Mouse (Mus musculus) Patski (cell line): Measurements from ENCODE around the gene Il5. TPM values are rescaled to one million over a fixed set of nuclear protein-coding genes. Genes with fewer than 3 reads are reported as not detected.

Experiments
- ATAC-seq: fragments of 100-300 bp; one replicate; pipeline ENCODE4 v1.8.0; 2021
- CTCF ChIA-PET: fragments of 350-600 bp; sonication (Branson Sonifier 250); formaldehyde crosslinking; loops from one replicate; lab custom pipeline; 2022; ENCODE audit warnings: inconsistent platforms; lab: Charles Lee
- POLR2A ChIA-PET: fragments of 350-600 bp; sonication (Branson Sonifier 250); formaldehyde crosslinking; loops from one replicate; lab custom pipeline; 2022; ENCODE audit warnings: antibody characterized with exemption, inconsistent platforms; lab: Charles Lee
- DNase-seq: peaks from one replicate; pipeline ENCODE4 v3.0.0-alpha.2; 2011; ENCODE audit warnings: low read depth, low spot score
- H3K27me3 ChIP-seq: fragments of 371-371 bp; one replicate; pipeline ENCODE4 v1.5.1; 2021
- CTCF ChIP-seq: fragments of 100-300 bp; IDR thresholded peaks from one replicate; pipeline ENCODE4 v1.5.1; 2021
- in situ Hi-C: fragments of 300-500 bp; cut with MboI; formaldehyde crosslinking; loops from 3 replicates; pipeline ENCODE4 v1.11.1; 2018; ENCODE audit warnings: low pct_unique_long_range_greater_than_20kb, mixed read lengths
- polyA plus RNA-seq: library from polyadenylated mRNA; unstranded; gene quantifications from one replicate; pipeline ENCODE4 v1.2.3, GENCODE M21; 2021

Il5 gene
- polyA plus RNA-seq, 1 experiment from 2014 or later, result not detected

GRCm38 (mm10) chr11:53736771-53737572 lies 16.4 kb downstream of the Il5 start:
- ATAC-seq (peak; percentile 21), DNase-seq (no peak)
- in situ Hi-C loops, result loop anchor here (25.0 kb wide), 1 partner anchor 525 kb away; the partner anchor contains the start of gene Il3
- ChIA-PET CTCF (interaction anchor here (0.8 to 3.4 kb wide), 20 partner anchors 9 to 267 kb away, joined by 3 to 30 read pairs (median 4); partner anchors contain the start of genes Gm9837 and Rad50), POLR2A (interaction anchor here (0.7 kb wide), 1 partner anchor 101 kb away, joined by 4 read pairs; no protein-coding TSS in a partner anchor)
- TF ChIP-seq CTCF, result peak; percentile 66
- H3K27me3 ChIP-seq, result no peaks in the 10 kb centered on the region

GRCm38 (mm10) chr11:53737573-53737946 lies 17.0 kb downstream of the Il5 start:
- CTCF ChIA-PET, result interaction anchor here (0.8 to 3.4 kb wide), 20 partner anchors 10 to 267 kb away, joined by 3 to 30 read pairs (median 4); partner anchors contain the start of genes Gm9837 and Rad50
- DNase-seq (no peak), ATAC-seq (peak; percentile 47)
- POLR2A ChIA-PET, result interaction anchor here (0.6 to 0.7 kb wide), 2 partner anchors 102 to 201 kb away, joined by 3 to 4 read pairs; no protein-coding TSS in a partner anchor
- peak; percentile 66 for TF ChIP-seq CTCF
- no peaks in the 10 kb centered on the region for H3K27me3 ChIP-seq
- in situ Hi-C loops, result loop anchor here (25.0 kb wide), 1 partner anchor 525 kb away; the partner anchor contains the start of gene Il3

GRCm38 (mm10) chr11:53742353-53742752 lies 21.8 kb downstream of the Il5 start:
- no peak for TF ChIP-seq CTCF
- DNase-seq (no peak), ATAC-seq (no peak)
- CTCF ChIA-PET, result interaction anchor here (0.6 to 1.7 kb wide), 3 partner anchors 31 to 115 kb away, joined by 3 to 9 read pairs (median 3); no protein-coding TSS in a partner anchor
- POLR2A ChIA-PET, result no interaction called here
- H3K27me3 ChIP-seq, result no peaks in the 10 kb centered on the region
- in situ Hi-C loops, result loop anchor here (25.0 kb wide), 1 partner anchor 520 kb away; the partner anchor contains the start of gene Il3

- DNase-seq, result no peak
- CTCF ChIA-PET, result interaction anchor here (2.1 kb wide), 1 partner anchor 105 kb away, joined by 12 read pairs; no protein-coding TSS in a partner anchor
- H3K27me3 ChIP-seq, result no peaks in the 10 kb centered on the region
- ATAC-seq, result no peak
- in situ Hi-C loops, result loop anchor here (25.0 kb wide), 1 partner anchor 517 kb away; the partner anchor contains the start of gene Il3
- POLR2A ChIA-PET, result no interaction called here
- peak; percentile 45 for TF ChIP-seq CTCF
Observed at GRCm38 (mm10) chr11:53745260-53745659, 24.7 kb downstream of the Il5 start.

- H3K27me3 ChIP-seq, result no peaks in the 10 kb centered on the region
- CTCF ChIA-PET, result no interaction called here
- POLR2A ChIA-PET, result no interaction called here
- TF ChIP-seq CTCF, result no peak
- in situ Hi-C loops, result loop anchor here (25.0 kb wide), 1 partner anchor 514 kb away; the partner anchor contains the start of gene Il3
- ATAC-seq (no peak), DNase-seq (no peak)
Observed at GRCm38 (mm10) chr11:53747985-53748384, 27.4 kb downstream of the Il5 start.

GRCm38 (mm10) chr11:53748614-53749013 lies 28.0 kb downstream of the Il5 start:
- H3K27me3 ChIP-seq, result no peaks in the 10 kb centered on the region
- POLR2A ChIA-PET, result no interaction called here
- ATAC-seq (no peak), DNase-seq (no peak)
- no peak for TF ChIP-seq CTCF
- in situ Hi-C loops, result loop anchor here (25.0 kb wide), 1 partner anchor 514 kb away; the partner anchor contains the start of gene Il3
- CTCF ChIA-PET, result no interaction called here

- CTCF ChIA-PET, result no interaction called here
- TF ChIP-seq CTCF, result no peak
- H3K27me3 ChIP-seq, result no peaks in the 10 kb centered on the region
- no peak for DNase-seq
- no peak for ATAC-seq
- POLR2A ChIA-PET, result no interaction called here
- in situ Hi-C loops, result loop anchor here (25.0 kb wide), 1 partner anchor 513 kb away; the partner anchor contains the start of gene Il3
Observed at GRCm38 (mm10) chr11:53749306-53749705, 28.7 kb downstream of the Il5 start.

GRCm38 (mm10) chr11:53749716-53750352 lies 29.2 kb downstream of the Il5 start:
- in situ Hi-C loops, result loop anchor here (5.0 to 25.0 kb wide), 2 partner anchors 102 to 512 kb away; partner anchors contain the start of gene Il3
- CTCF ChIA-PET, result no interaction called here
- H3K27me3 ChIP-seq, result no peaks in the 10 kb centered on the region
- DNase-seq, result no peak
- ATAC-seq, result no peak
- POLR2A ChIA-PET, result no interaction called here
- TF ChIP-seq CTCF, result no peak

- TF ChIP-seq CTCF, result no peak
Observed at GRCm38 (mm10) chr11:53755011-53755595, 34.5 kb downstream of the Il5 start.

More at GRCm38 (mm10) chr11:53755011-53755595, 34.5 kb downstream of the Il5 start:
- ChIA-PET POLR2A (no interaction called here), CTCF (interaction anchor here (0.9 to 3.0 kb wide), 3 partner anchors 18 to 102 kb away, joined by 3 to 15 read pairs (median 6); no protein-coding TSS in a partner anchor)
- no peak for DNase-seq
- H3K27me3 ChIP-seq, result no peaks in the 10 kb centered on the region
- in situ Hi-C loops, result no loop called here
- ATAC-seq, result peak; percentile 57
